Mouse (Mus musculus): ENCODE results near the gene Ndufs2.

DNA sequence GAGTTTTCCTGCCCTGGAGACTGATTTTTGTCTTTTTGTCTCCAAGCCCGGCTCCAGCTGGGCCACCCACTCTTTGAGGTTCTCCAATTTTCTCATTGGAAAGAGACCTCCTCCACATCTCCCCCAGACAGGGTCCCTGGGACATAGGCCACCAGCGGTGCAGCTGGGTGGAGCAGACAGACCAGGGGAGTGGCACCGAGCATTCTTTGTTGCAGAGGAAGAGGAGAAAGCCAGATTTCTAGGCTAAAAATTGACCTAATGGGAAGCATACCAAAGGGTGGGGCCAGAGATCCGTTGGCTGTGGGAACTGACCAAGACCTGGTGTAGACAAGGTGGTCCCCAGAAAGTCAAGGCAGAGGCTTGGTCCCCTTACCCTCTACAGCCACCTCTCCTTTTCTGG lies 3.3 kb downstream of the Ndufs2 start:
- TF ChIP-seq EP300 (optimal IDR thresholded peaks at IDR 0.05): no peak
- no peak for TF ChIP-seq CTCF (IDR thresholded peaks at IDR 0.05; ENCODE audit: low read depth)

Measured in stomach, postnatal 0 days (tissue).